Mouse (Mus musculus): ENCODE measurements around the gene Tatdn3.

Tatdn3 gene

DNA sequence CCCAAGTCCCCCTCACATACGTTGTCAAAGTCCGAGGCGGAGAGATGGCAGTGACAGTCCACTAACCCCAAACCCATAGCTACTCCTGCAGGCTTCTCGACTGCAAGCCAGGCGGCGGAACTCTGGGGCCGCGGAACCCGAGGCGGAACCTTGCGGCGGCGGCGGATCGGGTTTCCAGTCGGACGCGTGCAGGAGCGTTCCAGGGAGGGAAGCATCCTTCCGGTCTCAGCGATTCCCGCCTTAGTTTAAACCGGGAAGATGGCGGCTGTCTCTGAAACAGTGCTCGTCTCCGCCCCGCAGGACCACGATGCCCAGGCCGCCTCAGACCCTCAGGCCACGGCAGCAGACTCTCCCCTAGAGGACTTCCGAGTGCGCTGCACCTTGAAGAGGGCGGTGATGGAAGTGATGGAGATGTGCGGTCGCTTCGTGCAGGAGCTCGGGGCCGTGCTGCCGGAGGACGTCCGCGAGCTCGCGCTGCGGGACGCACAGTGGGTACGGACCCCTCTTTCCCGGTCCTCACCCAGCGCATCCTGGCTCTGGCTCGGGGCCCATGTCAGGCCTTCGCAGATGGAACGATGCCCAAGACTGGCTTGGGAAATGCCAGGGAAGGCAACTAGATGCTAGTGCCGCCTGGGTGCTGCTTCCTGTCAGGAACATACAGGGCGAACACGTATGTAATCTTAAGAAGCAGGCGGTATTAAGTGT is at the start of gene Tatdn3, which contains the start of gene Nsl1:
Gene Tatdn3 (minus strand): TSS at position 152 of the 705 bp plus-strand sequence.
Gene Nsl1 (plus strand): TSS at position 232 of the 705 bp plus-strand sequence.
- CTCF ChIA-PET, result interaction anchor here (0.7 kb wide), 1 partner anchor 295 kb away, joined by 5 read pairs; no protein-coding TSS in a partner anchor

DNA sequence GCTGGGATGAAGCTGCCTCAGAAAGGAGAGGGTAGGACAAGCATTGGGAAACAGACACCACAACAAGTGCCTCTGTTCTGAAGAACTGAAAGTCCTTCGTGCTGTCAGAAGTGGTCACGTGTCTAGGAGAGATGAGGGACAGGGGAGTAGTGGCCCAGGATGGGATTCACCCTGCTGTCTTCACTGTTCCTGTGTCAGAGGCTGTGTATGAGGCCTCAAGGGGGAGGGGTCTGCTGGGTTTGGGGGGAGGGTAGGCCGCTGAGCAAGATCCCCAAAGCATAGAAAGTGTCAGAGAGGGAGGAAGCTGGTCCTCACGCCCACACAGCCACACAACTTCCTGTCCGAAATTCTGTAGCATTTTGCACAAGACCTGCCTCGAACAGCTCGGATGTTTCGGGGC is 48.4 kb upstream of the Tatdn3 start:
- CTCF ChIA-PET, result interaction anchor here (0.6 kb wide), 1 partner anchor 30 kb away, joined by 14 read pairs; no protein-coding TSS in a partner anchor

DNA sequence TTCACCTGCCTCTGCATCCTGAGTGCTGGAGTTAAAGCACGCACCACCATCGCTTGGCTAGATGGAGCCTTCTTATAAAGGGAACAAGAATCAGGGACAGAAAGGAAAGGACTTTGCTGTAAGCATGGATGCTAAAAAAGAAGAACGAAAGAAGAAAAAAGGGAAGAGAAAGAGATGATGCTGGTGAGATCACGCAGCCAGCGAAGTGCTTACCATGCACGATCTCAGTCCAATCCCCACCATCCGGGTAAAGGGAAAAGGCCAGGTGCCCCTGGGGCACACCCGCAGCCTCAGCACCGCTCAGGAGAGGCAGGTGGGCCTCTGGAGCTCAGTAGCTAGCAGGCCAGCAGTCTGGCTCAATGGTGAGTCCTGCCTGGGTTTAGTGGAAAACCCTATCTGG is 47.2 kb upstream of the Tatdn3 start:
- CTCF ChIA-PET, result no interaction called here

DNA sequence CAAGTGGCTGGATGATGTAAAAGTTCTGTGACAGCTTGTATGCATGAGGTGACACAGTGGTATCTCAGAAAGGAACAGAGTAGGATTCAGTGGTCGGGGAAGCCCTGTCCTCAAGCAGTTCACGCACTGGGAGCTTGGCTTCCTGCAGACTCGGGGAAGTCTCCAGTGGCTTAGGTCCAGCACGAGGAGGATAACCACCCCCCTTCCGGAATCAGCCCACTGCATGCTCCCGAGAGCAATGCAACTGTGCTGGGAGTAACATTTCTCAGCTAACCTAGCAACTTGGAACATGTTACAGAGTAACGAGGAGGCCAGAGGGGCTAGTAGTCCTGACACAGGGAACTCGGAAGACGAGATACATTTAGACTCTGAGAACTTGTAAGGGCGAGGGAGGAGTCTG is 44.6 kb upstream of the Tatdn3 start:
- CTCF ChIA-PET, result no interaction called here

DNA sequence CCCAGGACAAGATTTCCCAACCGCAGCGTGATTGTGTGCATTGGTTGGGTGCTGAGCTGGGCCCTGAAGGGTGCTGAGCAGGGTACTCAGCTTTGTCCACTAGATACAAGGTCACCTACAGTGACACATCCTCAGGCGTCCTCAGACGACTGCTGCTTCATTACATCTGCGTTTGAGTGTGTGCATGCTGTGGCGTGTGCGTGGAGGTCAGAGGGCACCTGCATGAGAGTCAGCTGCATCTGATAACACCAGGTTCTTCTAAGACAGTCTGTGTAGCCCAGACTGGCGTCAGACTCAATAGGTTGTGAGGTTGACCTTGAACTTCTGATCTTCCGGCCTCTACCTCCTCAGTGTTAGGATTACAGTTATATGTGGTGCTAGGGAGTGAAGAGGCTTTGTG is 42.5 kb upstream of the Tatdn3 start:
- CTCF ChIA-PET, result no interaction called here

DNA sequence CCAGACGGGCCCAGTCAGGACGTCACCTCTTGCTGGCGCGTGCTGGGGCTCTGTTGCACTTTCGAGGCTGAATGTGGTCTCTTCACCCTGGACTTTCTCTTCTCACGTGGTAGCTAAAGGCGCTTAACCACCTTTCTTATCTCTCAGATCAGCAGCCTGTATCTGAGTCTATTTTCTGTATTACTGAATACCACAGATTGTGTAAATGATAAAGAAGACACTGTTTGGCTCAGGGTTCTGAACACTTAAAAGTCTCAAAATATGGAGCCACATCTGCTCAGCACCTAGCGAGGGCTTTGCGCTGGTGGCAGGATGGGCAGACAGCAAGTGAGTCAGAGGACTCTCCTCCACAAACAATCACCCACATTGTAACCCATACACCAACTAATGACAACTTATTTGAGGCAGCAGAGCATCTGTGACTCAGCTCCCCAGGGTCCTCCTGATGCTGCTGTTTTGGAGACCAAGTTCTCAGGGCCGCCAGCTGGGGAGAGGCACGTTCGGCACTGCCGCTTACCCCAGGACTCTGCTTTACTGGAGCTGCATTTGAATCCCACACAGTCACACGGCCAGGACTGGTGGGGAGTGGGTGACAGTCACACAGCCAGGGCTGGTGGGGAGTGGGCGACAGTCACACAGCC is 40.1 kb upstream of the Tatdn3 start:
- CTCF ChIA-PET, result no interaction called here

DNA sequence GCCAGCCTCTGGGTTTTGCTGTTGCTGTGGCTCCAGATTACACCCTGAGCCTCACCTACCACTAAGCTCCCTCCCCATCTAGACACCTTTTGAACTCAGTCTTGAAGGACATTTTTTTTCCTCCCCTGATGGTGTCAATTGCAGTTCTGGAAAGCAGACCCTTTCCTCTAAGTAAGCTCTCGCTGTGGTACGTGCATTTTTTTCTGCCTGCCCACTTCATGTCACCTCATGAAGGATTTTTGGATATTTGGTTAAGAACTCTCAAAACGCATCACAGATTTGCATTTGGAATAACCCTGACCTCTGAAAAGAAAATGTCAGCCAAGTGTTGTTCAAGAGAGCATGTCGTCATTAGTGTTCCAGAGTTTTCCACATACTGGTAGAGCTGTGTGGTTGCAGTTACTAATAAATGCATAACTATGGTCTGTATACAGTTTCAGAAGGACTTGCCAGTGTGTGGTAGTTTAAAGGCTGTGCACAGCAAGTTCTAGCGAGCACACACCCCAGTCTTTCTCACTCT is 37.1 kb upstream of the Tatdn3 start:
- CTCF ChIA-PET, result interaction anchor here (2.0 kb wide), 1 partner anchor 17 kb away, joined by 6 read pairs; no protein-coding TSS in a partner anchor

DNA sequence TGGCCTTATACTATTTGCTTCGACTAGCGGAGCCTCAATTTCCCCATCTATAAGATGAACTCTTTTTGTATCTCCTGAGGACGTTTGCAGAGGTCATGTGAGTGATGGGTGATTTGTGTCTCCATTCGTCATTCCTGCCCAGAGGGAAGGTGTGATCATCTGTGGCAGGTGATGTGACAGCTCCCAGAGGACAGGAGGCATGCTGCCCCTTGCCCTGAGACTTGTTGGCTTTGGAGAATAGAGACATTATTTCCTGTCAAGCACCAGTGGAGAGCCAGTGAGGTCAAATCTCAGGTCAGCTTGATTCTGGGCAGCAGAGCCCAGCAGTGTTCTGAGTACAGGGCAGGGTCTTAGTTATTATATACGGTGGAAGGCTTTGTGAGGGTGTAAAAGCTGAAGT is 36.4 kb upstream of the Tatdn3 start:
- CTCF ChIA-PET, result interaction anchor here (2.0 kb wide), 1 partner anchor 16 kb away, joined by 6 read pairs; no protein-coding TSS in a partner anchor

DNA sequence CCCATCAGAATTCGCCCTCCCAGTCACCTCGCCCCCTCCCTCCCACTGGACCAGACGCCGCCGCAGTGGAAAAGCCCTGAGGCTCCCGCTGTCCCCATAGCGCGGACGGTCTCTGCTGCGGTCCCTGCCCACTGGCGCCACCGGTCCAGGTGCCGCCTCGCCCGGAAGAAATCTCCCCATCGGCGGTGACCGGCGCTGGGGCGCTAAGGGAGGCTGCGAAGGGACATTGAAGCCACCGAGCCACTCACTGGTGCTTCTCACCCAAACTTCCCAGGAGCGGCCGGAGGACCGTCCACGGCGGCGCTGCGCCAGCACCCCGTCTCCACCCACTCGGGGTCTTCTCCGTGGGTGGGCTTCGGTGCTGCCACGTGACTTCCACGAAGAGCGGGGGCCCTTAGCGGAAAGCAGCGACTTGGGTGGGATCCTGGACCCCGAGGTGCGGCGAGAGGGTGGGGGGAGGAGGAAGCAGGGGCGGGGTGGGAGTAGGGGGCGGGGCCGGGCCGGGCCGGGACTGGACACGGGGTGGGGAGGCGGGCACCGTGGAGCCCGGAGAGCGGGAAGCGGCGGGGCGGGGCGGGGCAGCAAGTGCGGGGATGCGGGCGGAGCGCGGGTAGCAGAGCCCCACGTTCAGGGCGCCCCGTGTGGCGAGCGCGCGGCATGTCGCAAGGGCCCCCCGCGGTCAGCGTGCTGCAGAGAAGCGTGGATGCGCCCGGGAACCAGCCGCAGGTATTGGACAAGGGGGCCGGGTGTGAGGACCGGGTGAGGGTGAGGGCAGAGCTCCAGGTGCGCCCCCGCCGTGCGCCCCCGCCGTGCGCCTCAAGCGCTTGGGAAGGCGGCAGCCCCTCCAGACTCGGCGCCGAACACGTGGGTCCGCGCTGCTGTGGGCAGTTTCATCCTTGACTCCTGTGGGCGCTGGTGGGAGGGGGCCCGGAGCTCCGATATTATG is 35.3 kb upstream of the Tatdn3 start, which contains the start of gene Batf3:
Gene Batf3 (plus strand): TSS at position 46 of the 946 bp plus-strand sequence.
- CTCF ChIA-PET, result interaction anchor here (2.0 kb wide), 1 partner anchor 15 kb away, joined by 6 read pairs; no protein-coding TSS in a partner anchor

DNA sequence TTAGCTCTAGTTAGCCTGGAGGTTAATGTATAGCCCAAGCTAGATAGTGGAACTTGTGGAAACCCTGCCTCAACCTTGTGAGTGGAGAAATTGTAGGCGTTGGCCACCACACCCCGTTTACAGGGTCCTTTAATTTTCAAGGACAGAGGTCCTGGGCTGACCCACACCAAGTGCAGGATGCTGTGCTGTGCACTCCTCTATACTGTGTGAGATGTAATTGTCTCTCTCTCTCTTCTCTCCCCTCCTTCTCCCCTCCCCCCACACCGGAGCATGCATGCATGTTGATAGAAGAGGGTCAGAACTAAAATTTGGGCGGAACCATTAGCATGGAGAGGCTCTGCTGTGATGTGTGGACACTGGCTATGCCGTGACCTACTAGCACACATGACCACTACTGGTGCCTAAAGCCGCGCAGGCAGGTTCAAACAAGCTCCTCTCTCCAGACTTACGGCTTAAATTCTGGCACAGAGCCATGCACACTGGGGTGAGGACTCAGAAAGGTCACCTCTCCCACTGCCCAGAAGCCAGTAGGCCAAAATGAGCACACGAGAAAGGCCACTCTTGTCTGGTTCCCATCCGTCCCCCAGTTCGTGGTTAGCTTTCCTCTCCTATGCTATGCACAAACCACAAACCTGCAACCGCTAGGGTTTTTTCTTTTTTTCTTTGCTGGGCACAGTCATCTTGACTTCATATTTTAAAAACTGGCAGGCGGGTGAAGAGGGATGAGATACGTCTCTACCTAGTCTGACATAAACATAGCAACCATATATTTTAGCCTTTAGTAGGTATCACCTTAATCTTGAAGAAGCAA is 34.3 kb upstream of the Tatdn3 start:
- CTCF ChIA-PET, result no interaction called here

DNA sequence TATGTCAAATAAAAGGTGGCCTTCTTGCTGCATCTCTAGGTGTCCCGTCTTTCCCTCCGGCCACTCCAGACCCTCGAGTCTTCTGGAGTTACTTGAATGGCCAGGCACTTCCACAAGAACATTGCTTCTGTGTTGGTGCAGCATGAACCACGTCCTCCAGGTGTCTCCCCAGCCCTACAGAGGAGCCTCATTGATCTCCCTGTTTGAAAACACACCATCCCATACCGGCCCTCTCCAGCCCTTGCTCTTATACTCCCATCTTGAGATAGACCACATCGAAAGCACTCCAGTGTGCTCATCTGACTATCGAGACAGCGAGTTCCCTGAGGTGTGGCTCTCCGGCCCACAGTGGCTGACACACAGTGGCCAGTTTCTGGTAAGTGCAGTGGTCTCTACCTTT is 32.3 kb upstream of the Tatdn3 start:
- CTCF ChIA-PET, result no interaction called here

DNA sequence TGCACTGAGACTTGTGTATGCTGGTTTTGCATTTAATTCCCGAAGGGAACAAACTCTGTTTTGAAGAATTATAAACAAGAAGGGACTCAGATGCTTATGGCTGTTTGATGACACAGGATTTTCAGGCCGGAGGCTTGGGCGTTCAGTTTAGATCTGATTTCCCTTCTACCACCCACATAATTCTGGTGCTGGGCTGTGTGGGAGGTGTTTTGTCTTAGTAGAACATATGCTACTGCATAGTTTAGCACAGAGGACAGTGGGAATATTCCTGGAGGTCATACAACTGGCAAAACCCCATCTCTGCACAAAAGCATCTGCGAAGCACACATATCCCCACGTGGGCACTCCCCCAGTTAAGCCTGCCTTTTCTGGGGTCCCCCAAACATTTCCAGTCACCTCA is 30.8 kb upstream of the Tatdn3 start:
- CTCF ChIA-PET, result interaction anchor here (0.6 kb wide), 1 partner anchor 19 kb away, joined by 3 read pairs; no protein-coding TSS in a partner anchor

DNA sequence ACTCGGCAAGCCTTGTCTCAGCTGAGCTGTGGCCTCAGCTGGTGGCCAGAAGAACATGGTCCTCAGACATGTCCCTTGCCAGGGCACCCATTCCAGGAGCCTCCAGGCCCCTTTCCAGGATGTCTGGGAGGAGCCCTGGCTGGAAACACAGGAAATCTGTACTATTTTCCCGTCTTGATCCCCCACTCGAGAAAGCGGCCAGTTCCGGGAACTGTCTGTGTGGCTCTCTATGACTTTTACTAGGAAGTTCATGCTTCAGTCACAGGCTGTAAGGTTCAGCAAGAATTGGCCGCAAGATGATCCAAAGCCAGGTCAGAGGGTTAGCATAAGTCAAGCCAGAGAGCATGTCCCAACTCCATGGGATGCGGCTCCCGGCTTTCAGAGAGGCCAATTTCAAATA is 29.3 kb upstream of the Tatdn3 start:
- CTCF ChIA-PET, result no interaction called here

DNA sequence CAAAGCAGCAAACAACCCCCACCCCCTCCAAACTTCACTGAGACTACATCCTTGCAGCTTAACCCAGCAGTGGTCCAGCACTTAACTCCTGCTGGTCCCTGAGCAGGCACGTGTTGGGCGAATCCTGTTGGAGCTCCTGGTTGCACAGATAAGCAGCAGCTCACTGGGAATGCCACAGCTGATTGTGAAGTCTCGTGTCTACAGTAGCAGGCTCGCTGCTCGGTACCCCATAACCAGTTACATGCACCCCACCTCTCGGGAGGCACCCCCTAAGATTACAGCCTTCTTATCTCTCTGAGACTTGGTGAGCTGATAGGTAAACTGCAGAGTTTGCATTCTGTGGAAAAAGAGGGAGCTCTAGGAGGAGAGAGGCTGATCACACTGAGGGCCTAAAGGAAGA is 26.6 kb upstream of the Tatdn3 start:
- CTCF ChIA-PET, result no interaction called here

DNA sequence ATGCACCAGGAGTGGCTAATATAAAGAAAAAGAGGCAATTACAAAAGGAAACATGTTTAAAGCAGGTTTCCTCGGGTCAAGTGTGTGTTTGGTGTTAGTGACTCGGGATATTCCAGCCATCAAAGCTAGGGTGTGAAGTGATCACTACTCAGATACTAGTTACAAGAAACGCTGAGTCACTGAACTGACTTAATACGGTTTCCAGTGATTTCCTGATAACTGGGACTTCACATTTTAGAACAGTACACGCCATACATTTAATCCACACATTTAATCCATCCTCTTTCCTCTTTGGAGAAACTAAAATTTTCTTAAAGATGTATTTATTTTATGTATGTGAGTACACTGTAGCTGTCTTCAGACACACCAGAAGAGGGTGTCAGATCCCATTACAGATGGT is 25.2 kb upstream of the Tatdn3 start:
- CTCF ChIA-PET, result no interaction called here

DNA sequence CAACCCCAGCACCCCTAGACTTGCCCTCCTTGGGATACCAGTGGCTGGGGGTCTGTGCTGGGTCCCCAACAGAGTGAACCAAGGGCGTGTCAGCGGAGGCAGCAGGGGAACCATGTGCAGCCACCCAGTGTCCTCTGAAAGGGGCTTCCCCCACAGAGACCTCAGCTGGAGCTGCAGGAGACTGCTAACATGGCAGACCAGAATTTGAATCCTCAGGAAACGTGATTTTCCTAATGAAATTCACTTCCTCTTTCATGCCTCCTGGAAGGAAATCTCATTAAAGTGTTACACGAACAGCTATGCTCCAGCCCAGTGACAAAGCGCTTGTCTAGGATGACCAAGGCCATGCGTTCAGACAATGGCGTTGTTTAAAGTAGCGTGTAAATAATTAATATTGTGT is 24.2 kb upstream of the Tatdn3 start:
- CTCF ChIA-PET, result no interaction called here

DNA sequence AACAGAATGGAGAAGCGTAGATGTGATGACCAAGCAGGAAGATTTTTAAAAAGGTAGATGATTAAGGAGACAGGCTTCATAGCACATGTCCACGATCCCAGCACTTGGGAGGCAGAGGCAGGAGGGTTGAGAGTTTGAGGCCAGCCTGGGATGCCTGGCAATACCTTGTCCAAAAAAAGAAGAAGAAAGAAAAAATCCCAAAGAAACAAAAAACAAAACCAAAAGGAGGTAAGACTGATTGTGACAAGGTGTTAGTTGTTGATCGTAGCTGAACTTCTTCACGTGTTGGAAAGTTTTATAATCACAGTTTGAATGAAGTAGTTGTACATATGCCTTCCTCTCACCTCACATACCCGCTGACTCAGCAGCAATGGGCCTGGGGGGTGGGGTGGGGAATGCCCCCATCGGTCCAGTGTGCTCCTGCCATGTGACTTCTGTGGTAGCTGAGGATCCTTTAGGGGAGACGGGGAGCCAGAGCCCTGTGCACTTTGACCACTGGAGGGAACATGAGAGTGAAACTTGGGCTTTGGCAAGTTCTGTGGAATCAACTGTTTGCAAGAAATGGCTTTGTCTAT is 23.7 kb upstream of the Tatdn3 start:
- CTCF ChIA-PET, result no interaction called here

DNA sequence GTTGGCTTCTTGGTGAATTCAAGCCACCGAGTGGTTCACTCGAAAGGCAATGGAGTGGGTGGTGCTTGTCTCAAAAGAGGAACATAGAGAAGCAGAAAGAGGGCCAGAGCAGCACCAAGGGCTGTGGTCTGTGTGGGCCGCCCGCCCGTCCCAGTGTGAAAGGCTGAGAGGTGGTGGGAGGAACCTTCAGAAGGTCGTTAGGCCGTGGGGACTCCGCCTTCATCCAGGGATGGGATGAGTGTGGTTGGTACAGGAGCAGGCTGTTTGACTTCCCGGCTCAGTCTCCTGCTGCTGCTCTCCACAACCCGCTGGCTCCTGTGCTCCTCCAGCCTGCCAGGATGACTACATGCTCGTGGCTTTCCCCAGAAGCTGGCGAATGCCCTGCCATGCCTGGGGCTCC is 22.9 kb upstream of the Tatdn3 start:
- CTCF ChIA-PET, result no interaction called here

DNA sequence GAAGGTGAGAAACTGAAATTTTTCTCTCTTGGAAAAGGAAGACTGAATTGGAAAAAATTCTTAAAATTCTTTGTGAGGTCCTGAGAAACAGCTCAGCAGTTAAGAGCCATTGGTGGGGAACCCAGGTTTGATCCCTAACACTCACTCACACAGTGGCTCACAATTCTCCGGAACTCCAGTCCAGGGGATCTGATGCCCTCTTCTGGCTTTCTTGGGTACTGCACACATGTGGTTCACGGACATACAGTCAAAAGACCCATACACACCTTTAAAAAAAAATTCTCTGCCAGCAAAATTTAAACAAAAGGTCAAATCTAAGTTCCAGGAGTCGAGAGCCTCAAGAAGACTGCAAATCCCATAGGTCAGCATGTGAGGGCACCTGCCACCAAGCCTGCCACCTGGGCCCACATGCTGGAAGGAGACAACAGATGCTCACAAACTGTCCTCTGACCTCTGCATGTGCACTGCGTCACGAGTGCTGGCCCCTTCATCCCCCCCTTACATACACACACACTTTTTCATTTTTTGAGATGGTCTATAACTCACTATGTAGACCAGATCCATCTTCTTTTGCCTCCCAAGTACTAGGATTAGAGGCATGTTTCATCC is 22.3 kb upstream of the Tatdn3 start:
- CTCF ChIA-PET, result interaction anchor here (0.7 kb wide), 1 partner anchor 13 kb away, joined by 3 read pairs; no protein-coding TSS in a partner anchor

DNA sequence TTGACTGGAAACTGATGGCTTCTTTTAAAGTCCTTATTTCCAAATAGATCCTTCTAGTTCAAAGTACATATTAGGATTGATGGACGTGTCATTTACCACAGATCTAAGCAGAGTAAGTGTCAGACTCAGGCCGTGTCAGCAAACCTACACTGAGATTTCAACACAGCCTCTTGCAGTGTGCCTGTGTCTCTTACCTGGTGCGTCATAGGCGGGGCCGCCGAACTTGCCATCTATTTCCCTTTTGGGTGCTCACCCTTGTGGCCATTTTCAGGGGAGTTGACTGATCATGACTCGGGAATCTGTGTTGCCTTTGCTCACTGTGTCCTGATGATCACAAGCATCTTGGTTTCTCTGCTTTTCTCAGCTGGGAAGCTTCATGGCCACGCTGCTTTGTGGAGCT is 20.5 kb upstream of the Tatdn3 start:
- CTCF ChIA-PET, result interaction anchor here (1.5 kb wide), 1 partner anchor 16 kb away, joined by 6 read pairs; no protein-coding TSS in a partner anchor
